Mouse (Mus musculus) intestine, embryonic 16.5 days (tissue): Measurements from ENCODE around the gene Flnb. TPM values are rescaled to one million over a fixed set of nuclear protein-coding genes. Genes with fewer than 3 reads are reported as not detected.
A peak's percentile ranks its signal among the peaks of the same experiment; 100 is the strongest.

Source experiments
- ATAC-seq: fragments of 200-750 bp; cut with Nextera tagmentation; 2 replicates; pipeline ENCODE4 v1.8.0; 2017; ENCODE audit warnings: moderate TSS enrichment, moderate library complexity
- H3K27ac ChIP-seq: fragments of 300-500 bp; sonication (generic); 2 replicates; pipeline ENCODE4 v1.5.1; 2014; ENCODE audit warnings: mild to moderate bottlenecking, low read length
- H3K27me3 ChIP-seq: fragments of 300-500 bp; sonication (generic); replicated peaks from 2 replicates; pipeline ENCODE4 v1.6.1; 2014; ENCODE audit warnings: low read length, control low read depth, mixed read lengths; ENCODE audit not compliant: control insufficient read depth, insufficient read depth
- H3K36me3 ChIP-seq: fragments of 300-500 bp; sonication (generic); 2 replicates; pipeline ENCODE4 v1.6.1; 2014; ENCODE audit warnings: low read length, control low read depth; ENCODE audit not compliant: control insufficient read depth, insufficient read depth
- H3K4me1 ChIP-seq: fragments of 300-500 bp; sonication (generic); 2 replicates; pipeline ENCODE4 v1.6.1; 2014; ENCODE audit warnings: low read length, control low read depth, mixed read lengths; ENCODE audit not compliant: control insufficient read depth, insufficient read depth
- H3K4me2 ChIP-seq: fragments of 300-500 bp; sonication (generic); 2 replicates; pipeline ENCODE4 v1.6.1; 2014; ENCODE audit warnings: low read depth, low read length, control low read depth
- H3K4me3 ChIP-seq: fragments of 300-500 bp; sonication (generic); 2 replicates; pipeline ENCODE4 v1.5.1; 2014; ENCODE audit warnings: mild to moderate bottlenecking, low read length
- H3K9ac ChIP-seq: fragments of 300-500 bp; sonication (generic); 2 replicates; pipeline ENCODE4 v1.6.1; 2014; ENCODE audit warnings: low read depth, low read length
- H3K9me3 ChIP-seq: fragments of 300-500 bp; sonication (generic); 2 replicates; pipeline ENCODE4 v1.6.1; 2016; ENCODE audit warnings: low read length, control low read depth; ENCODE audit not compliant: control insufficient read depth
- WGBS: fragments of 180-500 bp; shearing (Covaris S2); extraction: QIAGEN DNeasy Blood & Tissue Kit; methylation state at CpG from one replicate; pipeline ENCODE4 v1.1.7; 2014; 5-methylcytosine and 5-hydroxymethylcytosine counted together
- polyA plus RNA-seq: library from polyadenylated mRNA; unstranded; fragments of >200 nt; fragmentation: Nextera tagmentation; extraction: Ambion mirVana; gene quantifications from 2 replicates; pipeline ENCODE4 v1.2.1, GENCODE M21; 2015

Gene Flnb
- polyA plus RNA-seq, 1 experiment from 2014 or later = 14.7 TPM

DNA sequence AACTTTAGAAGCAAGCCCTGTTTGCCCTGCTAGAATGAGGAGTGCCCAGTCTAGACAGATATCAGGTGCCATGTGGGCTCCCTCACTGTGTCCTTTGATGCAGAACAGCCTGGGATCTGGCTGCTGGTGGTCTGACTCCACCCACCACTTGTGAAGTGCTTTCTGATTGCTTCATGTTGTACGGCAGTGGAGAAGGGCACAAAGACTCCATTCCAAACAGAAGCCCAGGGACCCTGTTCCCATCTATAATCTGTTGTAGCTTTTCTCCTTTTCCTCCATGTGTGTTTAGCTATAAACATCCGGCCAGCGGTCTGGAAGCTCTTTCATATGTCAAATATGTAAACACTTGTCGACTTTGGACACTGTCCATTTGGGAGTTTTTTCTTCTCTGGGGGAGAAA is 102.2 kb downstream of the Flnb start:
- 63% methylated on average over 4 of the region's 4 CpGs for WGBS
- ATAC-seq = peak; percentile 48
- 0 out of 2 replicates have a peak, but pooled peaks cover 3% of the 10 kb centered on the region for H3K9me3 ChIP-seq
- peaks cover 13% of the 10 kb centered on the region for H3K4me1 ChIP-seq
- no peak overlapping the region for H3K9ac ChIP-seq
- peak overlapping the region; percentile 38; the same call in 1 of the 2 replicates for H3K27ac ChIP-seq
- H3K27me3 ChIP-seq = no peaks in the 10 kb centered on the region
- no peak overlapping the region for H3K4me3 ChIP-seq
- H3K4me2 ChIP-seq = no peak overlapping the region
- H3K36me3 ChIP-seq = peaks cover 30% of the 10 kb centered on the region

DNA sequence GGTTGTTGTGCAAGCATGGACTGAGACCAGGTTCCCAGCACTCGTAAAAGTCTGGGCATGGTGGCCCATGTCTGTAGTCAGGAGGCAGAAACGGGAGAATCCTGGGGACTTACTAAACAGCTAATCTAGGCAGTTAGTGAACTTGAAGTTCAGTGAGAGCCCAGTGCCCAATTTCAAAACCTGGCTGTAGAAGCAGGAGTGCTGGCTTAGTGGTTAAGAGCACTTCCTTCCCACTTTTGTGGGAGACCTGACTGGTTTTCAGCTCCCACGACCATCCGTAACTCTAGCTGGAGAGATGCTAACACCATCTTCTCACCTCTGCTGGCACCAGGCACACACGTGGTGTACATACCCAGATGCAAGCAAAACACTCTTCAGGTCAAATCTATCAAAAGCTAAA is 103.7 kb downstream of the Flnb start:
- Histone ChIP-seq H3K4me2 (no peak overlapping the region), H3K27me3 (no peaks in the 10 kb centered on the region), H3K36me3 (peaks cover 33% of the 10 kb centered on the region), H3K4me3 (no peak overlapping the region), H3K4me1 (peaks cover 13% of the 10 kb centered on the region), H3K9ac (no peak overlapping the region), H3K27ac (no peak overlapping the region), H3K9me3 (0 out of 2 replicates have a peak, but pooled peaks cover 3% of the 10 kb centered on the region)
- no peak for ATAC-seq
- WGBS = 84% methylated on average over 5 of the region's 5 CpGs

- H3K9ac ChIP-seq = no peak overlapping the region
- no peak for ATAC-seq
- H3K36me3 ChIP-seq = peaks cover 33% of the 10 kb centered on the region
- no peak overlapping the region for H3K4me2 ChIP-seq
- H3K9me3 ChIP-seq = 0 out of 2 replicates have a peak, but pooled peaks cover 3% of the 10 kb centered on the region
- no peak overlapping the region for H3K27ac ChIP-seq
- no peaks in the 10 kb centered on the region for H3K27me3 ChIP-seq
- peaks cover 6% of the 10 kb centered on the region; the same call in 1 of the 2 replicates for H3K4me1 ChIP-seq
- H3K4me3 ChIP-seq = no peak overlapping the region
These were observed 105.9 kb downstream of the Flnb start for GRCm38 (mm10) chr14:7923635-7924034.

DNA sequence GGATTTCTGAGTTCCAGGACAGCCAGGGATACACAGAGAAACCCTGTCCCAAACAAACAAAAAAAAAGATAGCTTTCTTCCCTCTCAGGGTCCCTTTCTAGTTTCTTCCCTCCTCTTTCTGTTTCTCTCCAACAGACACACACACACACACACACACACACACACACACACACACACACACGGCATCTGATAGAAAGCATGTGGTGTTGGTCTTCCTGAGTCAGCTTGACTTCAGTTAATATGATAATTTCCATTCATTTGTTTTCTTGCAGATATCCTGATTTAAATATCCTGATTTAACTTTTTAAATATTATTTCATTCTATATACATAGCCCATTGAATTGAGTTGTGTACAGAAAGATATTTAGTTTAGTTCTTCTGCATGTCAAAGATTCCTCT is 110.6 kb downstream of the Flnb start:
- no peak for ATAC-seq
- H3K4me2 ChIP-seq = no peak overlapping the region
- WGBS = 89% methylated on average over 1 of the region's 1 CpGs
- no peak overlapping the region for H3K27ac ChIP-seq
- H3K4me1 ChIP-seq = no peaks in the 10 kb centered on the region
- H3K4me3 ChIP-seq = no peak overlapping the region
- no peaks in the 10 kb centered on the region for H3K27me3 ChIP-seq
- H3K9me3 ChIP-seq = 0 out of 2 replicates have a peak, but pooled peaks cover 3% of the 10 kb centered on the region
- peaks cover 35% of the 10 kb centered on the region for H3K36me3 ChIP-seq
- no peak overlapping the region for H3K9ac ChIP-seq

GRCm38 (mm10) chr14:7929029-7929428 is 111.3 kb downstream of the Flnb start:
- Histone ChIP-seq H3K9ac (no peak overlapping the region), H3K4me3 (no peak overlapping the region), H3K27me3 (no peaks in the 10 kb centered on the region), H3K4me2 (no peak overlapping the region), H3K9me3 (0 out of 2 replicates have a peak, but pooled peaks cover 2% of the 10 kb centered on the region), H3K27ac (no peak overlapping the region), H3K4me1 (no peaks in the 10 kb centered on the region), H3K36me3 (peaks cover 29% of the 10 kb centered on the region)
- no peak for ATAC-seq
- WGBS = 80% methylated on average over 7 of the region's 7 CpGs

- ATAC-seq = no peak
- H3K4me1 ChIP-seq = no peaks in the 10 kb centered on the region
- WGBS = 93% methylated on average over 4 of the region's 4 CpGs
- no peaks in the 10 kb centered on the region for H3K27me3 ChIP-seq
- no peaks in the 10 kb centered on the region for H3K9me3 ChIP-seq
- peaks cover 25% of the 10 kb centered on the region; the same call in 1 of the 2 replicates for H3K36me3 ChIP-seq
- H3K4me2 ChIP-seq = no peak overlapping the region
- no peak overlapping the region for H3K9ac ChIP-seq
- H3K27ac ChIP-seq = no peak overlapping the region
- no peak overlapping the region for H3K4me3 ChIP-seq
These were observed 114.4 kb downstream of the Flnb start for GRCm38 (mm10) chr14:7932151-7932550.

- WGBS = 95% methylated on average over 7 of the region's 7 CpGs
- Histone ChIP-seq H3K27me3 (no peaks in the 10 kb centered on the region), H3K36me3 (peaks cover 14% of the 10 kb centered on the region; the same call in 1 of the 2 replicates), H3K4me1 (peaks cover 3% of the 10 kb centered on the region; the same call in 1 of the 2 replicates), H3K9me3 (no peaks in the 10 kb centered on the region), H3K4me3 (no peak overlapping the region), H3K9ac (no peak overlapping the region), H3K4me2 (no peak overlapping the region), H3K27ac (no peak overlapping the region)
- no peak for ATAC-seq
These were observed 116.4 kb downstream of the Flnb start for GRCm38 (mm10) chr14:7934166-7934565.

DNA sequence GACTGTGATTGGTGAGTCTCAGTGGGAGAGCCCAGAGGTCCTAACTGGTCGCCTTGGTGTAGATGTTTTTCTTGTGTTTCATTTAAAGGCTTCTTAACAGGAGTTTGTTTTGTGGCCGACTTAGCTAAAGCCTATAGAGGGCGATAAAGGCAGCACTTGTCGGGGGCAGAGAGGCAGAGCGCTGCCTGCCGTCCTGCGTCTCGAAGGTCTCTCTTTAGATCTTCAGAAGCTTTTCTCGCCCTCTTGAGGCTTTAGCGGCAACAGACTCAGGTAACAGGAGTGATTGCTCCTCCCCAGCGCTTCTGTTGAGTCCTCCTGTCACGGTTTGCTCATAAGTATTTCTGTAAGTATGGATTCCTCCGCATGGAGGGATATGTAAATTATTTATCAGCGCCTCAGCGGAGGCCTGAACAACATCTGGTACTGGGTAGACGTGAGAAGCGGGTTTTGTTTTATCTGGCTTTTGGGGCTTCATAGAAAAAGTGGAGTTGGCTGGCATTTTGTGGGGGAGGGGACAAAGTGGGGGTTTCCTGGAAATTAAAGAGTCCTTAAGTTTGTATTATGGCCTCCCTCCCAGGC is 119.4 kb downstream of the Flnb start:
- Histone ChIP-seq H3K4me2 (no peak overlapping the region), H3K9ac (no peak overlapping the region), H3K9me3 (no peaks in the 10 kb centered on the region), H3K4me1 (peaks cover 5% of the 10 kb centered on the region; the same call in 1 of the 2 replicates), H3K27me3 (no peaks in the 10 kb centered on the region), H3K4me3 (no peak overlapping the region), H3K36me3 (peaks cover 8% of the 10 kb centered on the region; the same call in 1 of the 2 replicates), H3K27ac (no peak overlapping the region)
- peak; percentile 41 for ATAC-seq
- 32% methylated on average over 17 of the region's 17 CpGs for WGBS

- ATAC-seq = peak; percentile 67
- WGBS = 68% methylated on average over 19 of the region's 19 CpGs
- Histone ChIP-seq H3K4me2 (no peak overlapping the region), H3K4me1 (peaks cover 16% of the 10 kb centered on the region; the same call in 1 of the 2 replicates), H3K9me3 (no peaks in the 10 kb centered on the region), H3K27ac (peak overlapping the region; percentile 55; the same call in 1 of the 2 replicates), H3K9ac (no peak overlapping the region), H3K27me3 (no peaks in the 10 kb centered on the region), H3K36me3 (peaks cover 10% of the 10 kb centered on the region; the same call in 1 of the 2 replicates), H3K4me3 (no peak overlapping the region)
These were observed 121.3 kb downstream of the Flnb start for GRCm38 (mm10) chr14:7938809-7939784.
